Mouse (Mus musculus) heart, embryonic 16.5 days (tissue): ENCODE data around the gene Sfxn3. TPM values are rescaled to one million over a fixed set of nuclear protein-coding genes. Genes with fewer than 3 reads are reported as not detected.

ENCODE experiments used
- ATAC-seq: fragments of 200-750 bp; cut with Nextera tagmentation; replicated peaks from 2 replicates; pipeline ENCODE4 v1.8.0; 2017; ENCODE audit warnings: moderate number of reproducible peaks; ENCODE audit not compliant: insufficient read depth, low FRiP score; ENCODE audit errors: extremely low read depth
- H3K27ac ChIP-seq: fragments of 300-500 bp; sonication (generic); 2 replicates; pipeline ENCODE4 v1.5.1; 2014; ENCODE audit warnings: mild to moderate bottlenecking, low read length, control low read depth, moderate library complexity
- H3K27me3 ChIP-seq: fragments of 300-500 bp; sonication (generic); 2 replicates; pipeline ENCODE4 v1.6.1; 2014; ENCODE audit warnings: low read length, mixed read lengths; ENCODE audit not compliant: control insufficient read depth, insufficient read depth
- H3K36me3 ChIP-seq: fragments of 300-500 bp; sonication (generic); 2 replicates; pipeline ENCODE4 v1.6.1; 2014; ENCODE audit not compliant: control insufficient read depth, insufficient read depth
- H3K4me1 ChIP-seq: fragments of 300-500 bp; sonication (generic); 2 replicates; pipeline ENCODE4 v1.6.1; 2014; ENCODE audit warnings: low read length, mixed read lengths; ENCODE audit not compliant: control insufficient read depth, insufficient read depth
- H3K4me2 ChIP-seq: fragments of 300-500 bp; sonication (generic); 2 replicates; pipeline ENCODE4 v1.6.1; 2014; ENCODE audit warnings: low read depth, mild to moderate bottlenecking, control low read depth, low read length
- H3K4me3 ChIP-seq: fragments of 300-500 bp; sonication (generic); 2 replicates; pipeline ENCODE4 v1.5.1; 2014; ENCODE audit warnings: mild to moderate bottlenecking, control low read depth, low read length
- H3K9ac ChIP-seq: fragments of 300-500 bp; sonication (generic); 2 replicates; pipeline ENCODE4 v1.6.1; 2014; ENCODE audit warnings: low read length, control low read depth
- H3K9me3 ChIP-seq: fragments of 300-500 bp; sonication (generic); replicated peaks from 2 replicates; pipeline ENCODE4 v1.6.1; 2016; ENCODE audit warnings: low read length; ENCODE audit not compliant: control insufficient read depth
- WGBS: fragments of 180-500 bp; shearing (Covaris S2); extraction: QIAGEN DNeasy Blood & Tissue Kit; methylation state at CpG from one replicate; pipeline ENCODE4 v1.1.7; 2014; 5-methylcytosine and 5-hydroxymethylcytosine counted together
- polyA plus RNA-seq: library from polyadenylated mRNA; unstranded; fragments of >200 nt; fragmentation: Nextera tagmentation; extraction: Ambion mirVana; gene quantifications from 2 replicates; pipeline ENCODE4 v1.2.1, GENCODE M21; 2015

The Sfxn3 gene
- polyA plus RNA-seq, 1 experiment from 2014 or later = 16.2 TPM

GRCm38 (mm10) chr19:45058113-45058839, 11.0 kb downstream of the Sfxn3 start:
- Histone ChIP-seq H3K9me3 (no peaks in the 10 kb centered on the region), H3K4me1 (peaks cover 21% of the 10 kb centered on the region), H3K27ac (peak overlapping the region; percentile 97), H3K36me3 (0 out of 2 replicates have a peak, but pooled peaks cover 3% of the 10 kb centered on the region), H3K9ac (peak overlapping the region; percentile 86), H3K27me3 (no peaks in the 10 kb centered on the region), H3K4me3 (peak overlapping the region; percentile 67), H3K4me2 (peak overlapping the region; percentile 81)
- ATAC-seq = peak; percentile 91
- WGBS = under 1% methylated on average over 34 of the region's 34 CpGs

- H3K4me2 ChIP-seq = peak overlapping the region; percentile 81
- no peaks in the 10 kb centered on the region for H3K9me3 ChIP-seq
- peak overlapping the region; percentile 86 for H3K9ac ChIP-seq
- ATAC-seq = no peak
- H3K4me3 ChIP-seq = peak overlapping the region; percentile 67
- peak overlapping the region; percentile 97 for H3K27ac ChIP-seq
- peaks cover 4% of the 10 kb centered on the region; the same call in 1 of the 2 replicates for H3K27me3 ChIP-seq
- 1% methylated on average over 14 of the region's 14 CpGs for WGBS
- peaks cover 21% of the 10 kb centered on the region for H3K4me1 ChIP-seq
- 0 out of 2 replicates have a peak, but pooled peaks cover 3% of the 10 kb centered on the region for H3K36me3 ChIP-seq
Observed at GRCm38 (mm10) chr19:45058841-45059240, 11.5 kb downstream of the Sfxn3 start.

DNA sequence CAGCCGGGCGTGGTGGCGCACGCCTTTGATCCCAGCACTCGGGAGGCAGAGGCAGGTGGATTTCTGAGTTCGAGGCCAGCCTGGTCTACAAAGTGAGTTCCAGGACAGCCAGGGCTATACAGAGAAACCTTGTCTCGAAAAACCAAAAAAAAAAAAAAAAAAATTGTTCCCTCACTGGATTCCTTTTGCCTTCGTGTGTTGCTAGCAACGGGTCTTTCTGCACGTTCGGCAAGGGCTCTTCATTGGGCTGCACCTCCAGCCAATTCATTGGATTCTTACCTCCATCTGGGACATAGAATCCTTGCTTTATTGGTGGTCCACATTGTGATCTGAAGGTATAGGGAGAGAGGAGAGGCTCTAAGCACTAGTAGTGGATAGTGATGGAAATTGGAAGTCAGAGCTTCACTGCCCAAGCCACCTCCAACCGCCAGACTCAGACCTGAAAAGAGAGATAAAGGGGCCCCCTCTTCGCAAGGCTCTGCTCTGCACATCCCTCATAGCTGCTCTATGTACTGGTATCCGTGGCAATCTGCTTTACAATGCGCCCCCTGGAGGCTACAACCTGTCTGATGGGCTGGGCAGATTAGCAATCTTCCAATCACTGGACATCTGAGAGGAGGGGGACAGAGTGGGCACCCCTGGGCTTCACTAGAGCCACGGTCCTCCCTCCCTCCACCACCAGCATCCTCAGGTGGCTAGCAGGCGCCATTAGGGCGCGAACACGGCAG, 16.4 kb downstream of the Sfxn3 start:
- H3K27ac ChIP-seq = no peak overlapping the region
- 45% methylated on average over 20 of the region's 20 CpGs for WGBS
- H3K36me3 ChIP-seq = no peaks in the 10 kb centered on the region
- H3K4me2 ChIP-seq = no peak overlapping the region
- H3K9me3 ChIP-seq = no peaks in the 10 kb centered on the region
- H3K27me3 ChIP-seq = peaks cover 42% of the 10 kb centered on the region
- ATAC-seq = no peak
- H3K9ac ChIP-seq = no peak overlapping the region
- no peak overlapping the region for H3K4me3 ChIP-seq
- peaks cover 6% of the 10 kb centered on the region for H3K4me1 ChIP-seq

- H3K4me2 ChIP-seq = no peak overlapping the region
- WGBS = 8% methylated on average over 21 of the region's 21 CpGs
- no peak overlapping the region for H3K27ac ChIP-seq
- ATAC-seq = no peak
- H3K27me3 ChIP-seq = peaks cover 42% of the 10 kb centered on the region
- no peaks in the 10 kb centered on the region for H3K36me3 ChIP-seq
- no peaks in the 10 kb centered on the region for H3K4me1 ChIP-seq
- H3K9me3 ChIP-seq = no peaks in the 10 kb centered on the region
- no peak overlapping the region for H3K4me3 ChIP-seq
- H3K9ac ChIP-seq = no peak overlapping the region
Observed at GRCm38 (mm10) chr19:45065226-45065625, 17.9 kb downstream of the Sfxn3 start.

DNA sequence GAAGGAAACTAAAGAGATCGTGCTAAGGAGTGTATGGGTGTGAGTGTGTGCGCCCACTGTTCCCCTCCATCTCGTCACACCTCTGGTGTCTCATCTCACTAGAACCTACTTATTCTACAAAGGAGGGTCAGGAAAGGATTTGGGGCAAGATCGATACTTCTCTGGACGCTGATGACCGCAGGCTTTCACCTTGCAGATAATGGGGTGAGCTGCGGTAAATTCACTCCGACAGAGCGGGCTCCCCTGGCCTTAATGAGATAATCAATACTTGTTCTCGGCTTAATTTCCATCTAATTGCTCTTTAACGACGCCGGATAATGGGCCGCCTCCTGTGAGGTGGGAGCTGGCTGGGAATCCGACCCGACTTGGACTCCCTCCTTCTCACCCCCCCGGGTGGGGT, 19.9 kb downstream of the Sfxn3 start:
- 29% methylated on average over 17 of the region's 17 CpGs for WGBS
- H3K4me3 ChIP-seq = no peak overlapping the region
- ATAC-seq = no peak
- H3K9ac ChIP-seq = no peak overlapping the region
- H3K36me3 ChIP-seq = no peaks in the 10 kb centered on the region
- no peak overlapping the region for H3K27ac ChIP-seq
- peaks cover 42% of the 10 kb centered on the region for H3K27me3 ChIP-seq
- H3K9me3 ChIP-seq = no peaks in the 10 kb centered on the region
- H3K4me2 ChIP-seq = no peak overlapping the region
- no peaks in the 10 kb centered on the region for H3K4me1 ChIP-seq

- H3K9me3 ChIP-seq = no peaks in the 10 kb centered on the region
- H3K27ac ChIP-seq = no peak overlapping the region
- no peaks in the 10 kb centered on the region for H3K36me3 ChIP-seq
- no peak for ATAC-seq
- no peak overlapping the region for H3K9ac ChIP-seq
- whole genome bisulfite sequencing = 78% methylated on average over 7 of the region's 7 CpGs
- H3K27me3 ChIP-seq = peaks cover 42% of the 10 kb centered on the region
- no peak overlapping the region for H3K4me3 ChIP-seq
- H3K4me1 ChIP-seq = no peaks in the 10 kb centered on the region
- H3K4me2 ChIP-seq = no peak overlapping the region
Observed at GRCm38 (mm10) chr19:45067758-45068510, 20.6 kb downstream of the Sfxn3 start.

- Histone ChIP-seq H3K36me3 (no peaks in the 10 kb centered on the region), H3K4me2 (peak overlapping the region; percentile 92), H3K27ac (peak overlapping the region; percentile 94), H3K27me3 (peaks cover 25% of the 10 kb centered on the region), H3K9ac (peak overlapping the region; percentile 88), H3K4me1 (peaks cover 24% of the 10 kb centered on the region), H3K4me3 (peak overlapping the region; percentile 68), H3K9me3 (no peaks in the 10 kb centered on the region)
- WGBS = 6% methylated on average over 20 of the region's 20 CpGs
- ATAC-seq = 0 out of 2 replicates have a peak, but pooled peaks have one; percentile 14
Observed at GRCm38 (mm10) chr19:45073871-45074542, 26.7 kb downstream of the Sfxn3 start.

DNA sequence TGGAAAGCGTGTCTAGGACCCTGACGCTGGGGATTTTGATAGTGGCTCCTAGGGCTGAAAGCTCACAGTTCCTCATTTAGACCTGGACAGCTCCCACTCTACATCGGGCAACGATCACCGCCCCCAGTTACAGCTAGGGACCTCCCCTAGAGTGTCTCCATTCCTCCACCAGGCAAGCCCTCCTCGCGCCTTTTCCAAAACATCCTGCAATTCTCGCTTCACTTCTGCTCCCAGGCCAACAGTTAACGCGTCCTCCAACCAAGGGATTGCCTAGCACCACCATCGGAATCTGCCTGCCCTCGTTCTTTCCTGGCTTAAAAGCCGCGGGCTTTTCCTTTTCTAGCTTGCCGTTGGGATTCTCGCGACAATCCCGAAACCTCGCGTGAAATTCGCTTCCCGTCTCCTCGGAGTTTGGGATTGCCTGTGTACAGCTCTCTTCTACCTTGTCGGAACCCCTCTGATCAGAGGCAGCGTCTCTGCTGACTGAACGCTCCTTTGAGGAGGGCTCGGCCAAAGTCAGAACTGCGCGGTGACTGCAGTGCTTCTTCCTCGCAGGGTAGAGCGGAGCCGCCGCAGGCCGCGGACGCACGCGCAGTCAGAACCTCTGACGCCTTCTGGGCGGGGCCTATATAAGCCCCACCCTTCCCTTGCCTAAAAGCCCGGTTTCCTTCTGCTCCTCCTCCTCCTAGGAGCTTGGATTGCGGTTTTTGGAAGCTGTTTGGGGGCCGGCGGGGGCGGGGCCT, 27.4 kb downstream of the Sfxn3 start, which contains the start of gene Kazald1:
Kazald1 (plus strand) TSS at position 662 of the 743 bp plus-strand sequence.
- peak; percentile 90 for ATAC-seq
- peak within 1 kb of the TSS; percentile 94 for H3K27ac ChIP-seq
- WGBS = under 1% methylated on average over 45 of the region's 45 CpGs
- H3K4me2 ChIP-seq = peak within 1 kb of the TSS; percentile 92
- no peaks in the 10 kb centered on the region for H3K9me3 ChIP-seq
- peak within 1 kb of the TSS; percentile 68 for H3K4me3 ChIP-seq
- no peaks in the 10 kb centered on the region for H3K36me3 ChIP-seq
- peak within 1 kb of the TSS; percentile 88 for H3K9ac ChIP-seq
- peaks cover 25% of the 10 kb centered on the region for H3K27me3 ChIP-seq
- H3K4me1 ChIP-seq = peaks cover 24% of the 10 kb centered on the region
